Mouse (Mus musculus) neural tube, embryonic 14.5 days (tissue): ENCODE measurements around the gene St5. TPM values are rescaled to one million over a fixed set of nuclear protein-coding genes. Genes with fewer than 3 reads are reported as not detected.

Experiments
- ATAC-seq: fragments of 200-750 bp; cut with Nextera tagmentation; 2 replicates; pipeline ENCODE4 v1.8.0; 2017; ENCODE audit warnings: low read depth, mild to moderate bottlenecking, moderate TSS enrichment, moderate library complexity
- H3K27ac ChIP-seq: fragments of 300-500 bp; sonication (generic); 2 replicates; pipeline ENCODE4 v1.5.1; 2014; ENCODE audit warnings: low read depth, mild to moderate bottlenecking, control low read depth, low read length, moderate library complexity, mixed read lengths
- H3K27me3 ChIP-seq: fragments of 300-500 bp; sonication (generic); 2 replicates; pipeline ENCODE4 v1.6.1; 2014; ENCODE audit warnings: low read length; ENCODE audit not compliant: control insufficient read depth, insufficient read depth
- H3K36me3 ChIP-seq: fragments of 300-500 bp; sonication (generic); 2 replicates; pipeline ENCODE4 v1.6.1; 2014; ENCODE audit warnings: low read length, mixed read lengths; ENCODE audit not compliant: control insufficient read depth, insufficient read depth
- H3K4me1 ChIP-seq: fragments of 300-500 bp; sonication (generic); 2 replicates; pipeline ENCODE4 v1.6.1; 2014; ENCODE audit warnings: low read length; ENCODE audit not compliant: control insufficient read depth, insufficient read depth
- H3K4me2 ChIP-seq: fragments of 300-500 bp; sonication (generic); 2 replicates; pipeline ENCODE4 v1.6.1; 2014; ENCODE audit warnings: mild to moderate bottlenecking, low read depth, low read length, control low read depth
- H3K4me3 ChIP-seq: fragments of 300-500 bp; sonication (generic); 2 replicates; pipeline ENCODE4 v1.5.1; 2014; ENCODE audit warnings: low read depth, low read length, control low read depth, mixed read lengths
- H3K9ac ChIP-seq: fragments of 300-500 bp; sonication (generic); replicated peaks from 2 replicates; pipeline ENCODE4 v1.6.1; 2014; ENCODE audit warnings: low read depth, mild to moderate bottlenecking, control low read depth, low read length, mixed read lengths
- H3K9me3 ChIP-seq: fragments of 300-500 bp; sonication (generic); 2 replicates; pipeline ENCODE4 v1.6.1; 2016; ENCODE audit warnings: low read length; ENCODE audit not compliant: control insufficient read depth
- WGBS: fragments of 180-500 bp; shearing (Covaris S2); extraction: QIAGEN DNeasy Blood & Tissue Kit; methylation state at CpG from one replicate; pipeline ENCODE4 v1.1.7; 2014; 5-methylcytosine and 5-hydroxymethylcytosine counted together
- polyA plus RNA-seq: library from polyadenylated mRNA; unstranded; fragments of >200 nt; fragmentation: Nextera tagmentation; extraction: Ambion mirVana; gene quantifications from 2 replicates; pipeline ENCODE4 v1.2.1, GENCODE M21; 2014

The St5 gene
- polyA plus RNA-seq, 1 experiment from 2014 or later: 18.7 TPM

GRCm38 (mm10) chr7:109561466-109562153 is 141.8 kb downstream of the St5 start:
- Histone ChIP-seq H3K4me3 (no peak overlapping the region), H3K9me3 (no peaks in the 10 kb centered on the region), H3K36me3 (no peaks in the 10 kb centered on the region), H3K27ac (no peak overlapping the region), H3K27me3 (no peaks in the 10 kb centered on the region), H3K4me1 (no peaks in the 10 kb centered on the region), H3K9ac (no peak overlapping the region), H3K4me2 (no peak overlapping the region)
- ATAC-seq: no peak
- WGBS: 62% methylated on average over 8 of the region's 8 CpGs

- Histone ChIP-seq H3K4me3 (no peak overlapping the region), H3K9me3 (no peaks in the 10 kb centered on the region), H3K4me1 (no peaks in the 10 kb centered on the region), H3K4me2 (no peak overlapping the region), H3K27ac (no peak overlapping the region), H3K27me3 (no peaks in the 10 kb centered on the region), H3K36me3 (no peaks in the 10 kb centered on the region), H3K9ac (no peak overlapping the region)
- WGBS: 47% methylated on average over 6 of the region's 6 CpGs
- ATAC-seq: no peak
Measured at GRCm38 (mm10) chr7:109559536-109559935, 143.9 kb downstream of the St5 start.

- Histone ChIP-seq H3K4me1 (no peaks in the 10 kb centered on the region), H3K27me3 (no peaks in the 10 kb centered on the region), H3K9me3 (no peaks in the 10 kb centered on the region), H3K4me3 (no peak overlapping the region), H3K27ac (no peak overlapping the region), H3K9ac (no peak overlapping the region), H3K4me2 (no peak overlapping the region), H3K36me3 (no peaks in the 10 kb centered on the region)
- WGBS: 94% methylated on average over 5 of the region's 5 CpGs
- ATAC-seq: no peak
Measured at GRCm38 (mm10) chr7:109546726-109547125, 156.7 kb downstream of the St5 start.

- 94% methylated on average over 2 of the region's 2 CpGs for WGBS
- H3K9me3 ChIP-seq: no peaks in the 10 kb centered on the region
- ATAC-seq: no peak
- H3K4me3 ChIP-seq: no peak overlapping the region
- no peak overlapping the region for H3K4me2 ChIP-seq
- no peak overlapping the region for H3K9ac ChIP-seq
- H3K36me3 ChIP-seq: no peaks in the 10 kb centered on the region
- no peaks in the 10 kb centered on the region for H3K27me3 ChIP-seq
- no peak overlapping the region for H3K27ac ChIP-seq
- no peaks in the 10 kb centered on the region for H3K4me1 ChIP-seq
Measured at GRCm38 (mm10) chr7:109546186-109546585, 157.2 kb downstream of the St5 start.

- Histone ChIP-seq H3K4me3 (no peak overlapping the region), H3K27me3 (no peaks in the 10 kb centered on the region), H3K36me3 (no peaks in the 10 kb centered on the region), H3K4me1 (no peaks in the 10 kb centered on the region), H3K4me2 (no peak overlapping the region), H3K9me3 (no peaks in the 10 kb centered on the region), H3K27ac (0 out of 2 replicates have a peak overlapping the region, but pooled peaks have one; percentile 29), H3K9ac (no peak overlapping the region)
- WGBS: 75% methylated on average over 10 of the region's 10 CpGs
- no peak for ATAC-seq
Measured at GRCm38 (mm10) chr7:109545255-109545993, 158.0 kb downstream of the St5 start.

GRCm38 (mm10) chr7:109544792-109545191 is 158.6 kb downstream of the St5 start:
- ATAC-seq: no peak
- H3K4me2 ChIP-seq: no peak overlapping the region
- no peaks in the 10 kb centered on the region for H3K36me3 ChIP-seq
- H3K9me3 ChIP-seq: no peaks in the 10 kb centered on the region
- no peaks in the 10 kb centered on the region for H3K4me1 ChIP-seq
- no peak overlapping the region for H3K27ac ChIP-seq
- WGBS: 75% methylated on average over 5 of the region's 5 CpGs
- H3K4me3 ChIP-seq: no peak overlapping the region
- no peaks in the 10 kb centered on the region for H3K27me3 ChIP-seq
- no peak overlapping the region for H3K9ac ChIP-seq

- Histone ChIP-seq H3K27me3 (no peaks in the 10 kb centered on the region), H3K4me3 (no peak overlapping the region), H3K4me1 (no peaks in the 10 kb centered on the region), H3K9ac (no peak overlapping the region), H3K27ac (no peak overlapping the region), H3K4me2 (no peak overlapping the region), H3K9me3 (no peaks in the 10 kb centered on the region), H3K36me3 (no peaks in the 10 kb centered on the region)
- no peak for ATAC-seq
- 91% methylated on average over 3 of the region's 3 CpGs for WGBS
Measured at GRCm38 (mm10) chr7:109542364-109542628, 161.1 kb downstream of the St5 start.

GRCm38 (mm10) chr7:109541609-109542363 is 161.6 kb downstream of the St5 start:
- no peak overlapping the region for H3K9ac ChIP-seq
- no peak overlapping the region for H3K4me2 ChIP-seq
- ATAC-seq: no peak
- no peaks in the 10 kb centered on the region for H3K27me3 ChIP-seq
- H3K4me3 ChIP-seq: no peak overlapping the region
- H3K27ac ChIP-seq: no peak overlapping the region
- H3K9me3 ChIP-seq: no peaks in the 10 kb centered on the region
- H3K4me1 ChIP-seq: no peaks in the 10 kb centered on the region
- WGBS: 92% methylated on average over 10 of the region's 10 CpGs
- no peaks in the 10 kb centered on the region for H3K36me3 ChIP-seq

GRCm38 (mm10) chr7:109540902-109541301 is 162.5 kb downstream of the St5 start:
- H3K4me2 ChIP-seq: no peak overlapping the region
- ATAC-seq: no peak
- H3K4me3 ChIP-seq: no peak overlapping the region
- H3K36me3 ChIP-seq: no peaks in the 10 kb centered on the region
- no peak overlapping the region for H3K9ac ChIP-seq
- H3K27me3 ChIP-seq: no peaks in the 10 kb centered on the region
- H3K27ac ChIP-seq: no peak overlapping the region
- H3K9me3 ChIP-seq: no peaks in the 10 kb centered on the region
- H3K4me1 ChIP-seq: no peaks in the 10 kb centered on the region
